Mouse (Mus musculus) B cell, adult 2 months (primary cell): Measurements from ENCODE around the gene Clasp2.

Experiments used
- DNase-seq, 2 experiments: peaks; one replicate each; pipeline ENCODE4 v3.0.0; 2022

Gene Clasp2

GRCm38 (mm10) chr9:113830219-113830618, 88.9 kb downstream of the Clasp2 start:
- no peak for DNase-seq

- no peak for DNase-seq
Observed at GRCm38 (mm10) chr9:113833481-113833880, 92.2 kb downstream of the Clasp2 start.

GRCm38 (mm10) chr9:113837001-113837400, 95.7 kb downstream of the Clasp2 start:
- no peak for DNase-seq

- DNase-seq, result no peak
Observed at GRCm38 (mm10) chr9:113837461-113837860, 96.2 kb downstream of the Clasp2 start.

- no peak for DNase-seq
Observed at GRCm38 (mm10) chr9:113844029-113844428, 102.8 kb downstream of the Clasp2 start.

- DNase-seq, result no peak
Observed at GRCm38 (mm10) chr9:113855441-113855840, 114.2 kb downstream of the Clasp2 start.

- DNase-seq, result no peak
Observed at GRCm38 (mm10) chr9:113857281-113857928, 116.1 kb downstream of the Clasp2 start.

- DNase-seq, result no peak
Observed at GRCm38 (mm10) chr9:113857929-113858440, 116.7 kb downstream of the Clasp2 start.

- no peak for DNase-seq
Observed at GRCm38 (mm10) chr9:113859420-113859819, 118.1 kb downstream of the Clasp2 start.

DNA sequence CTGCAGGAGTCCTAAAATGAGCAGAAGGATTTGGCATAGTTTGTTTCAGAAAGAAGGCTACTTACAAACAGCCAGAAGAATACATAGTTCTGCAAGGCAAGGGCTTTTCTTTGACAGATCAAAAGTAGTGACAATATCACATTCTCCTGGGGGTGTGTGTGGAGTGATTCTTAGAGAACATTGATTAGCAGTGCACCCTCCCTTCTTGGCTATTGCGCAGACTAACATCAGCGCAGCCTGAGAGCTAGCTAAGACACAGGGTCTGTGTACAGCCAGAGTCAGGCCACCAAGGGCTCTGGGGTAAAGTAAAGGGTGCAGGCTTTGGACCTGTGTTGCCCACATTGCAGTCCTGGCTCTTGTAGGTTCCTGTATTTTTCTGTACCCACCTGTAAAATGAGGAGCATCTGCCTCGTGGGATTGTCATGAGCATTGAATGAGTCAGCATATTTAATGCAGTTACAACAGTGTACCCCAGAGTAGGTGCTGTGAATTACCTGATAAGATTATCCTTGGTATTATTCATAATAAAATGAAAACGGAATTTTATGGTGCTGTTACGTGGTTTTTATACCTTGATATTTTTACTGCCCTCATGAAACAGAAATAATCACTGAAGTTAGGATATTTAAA, 122.2 kb downstream of the Clasp2 start:
- DNase-seq, result no peak

- DNase-seq, result no peak
Observed at GRCm38 (mm10) chr9:113867951-113868350, 126.7 kb downstream of the Clasp2 start.

DNA sequence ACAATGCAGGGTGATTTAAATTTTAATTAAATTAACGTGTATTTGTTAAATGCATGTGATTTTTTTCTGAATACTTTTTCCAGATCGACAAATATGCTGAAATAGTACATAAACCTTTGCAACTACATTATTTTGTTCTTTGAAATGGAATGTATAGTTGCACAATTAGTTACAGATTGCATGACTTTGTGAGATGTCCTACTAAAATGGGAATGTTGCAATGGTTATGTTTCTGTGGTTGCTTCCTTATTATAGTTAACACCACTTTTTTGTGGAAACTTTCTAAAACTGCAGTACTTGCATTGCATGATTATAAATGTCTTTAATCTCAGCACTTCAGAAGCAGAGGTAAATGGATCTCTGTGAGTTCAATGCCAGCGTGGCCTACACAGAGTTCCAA, 153.6 kb downstream of the Clasp2 start:
- no peak for DNase-seq

DNA sequence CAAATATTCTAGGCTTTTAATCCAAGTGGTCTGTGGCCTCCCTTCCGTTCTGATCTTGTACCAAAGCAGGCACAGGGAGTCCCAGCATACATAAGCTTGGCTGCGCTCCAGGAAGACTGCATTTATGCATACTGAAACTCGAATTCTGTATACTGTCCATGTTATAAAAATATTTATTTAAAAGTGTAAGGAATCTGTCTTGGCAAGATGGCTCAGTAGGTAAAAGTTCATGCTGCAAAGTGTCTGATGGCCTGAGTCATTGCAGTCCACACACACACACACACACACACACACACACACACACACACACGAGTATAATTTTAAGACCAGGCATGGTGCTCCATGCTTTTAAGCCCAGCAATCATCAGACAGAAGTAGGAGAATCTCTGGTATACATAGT, 161.9 kb downstream of the Clasp2 start:
- no peak for DNase-seq

DNA sequence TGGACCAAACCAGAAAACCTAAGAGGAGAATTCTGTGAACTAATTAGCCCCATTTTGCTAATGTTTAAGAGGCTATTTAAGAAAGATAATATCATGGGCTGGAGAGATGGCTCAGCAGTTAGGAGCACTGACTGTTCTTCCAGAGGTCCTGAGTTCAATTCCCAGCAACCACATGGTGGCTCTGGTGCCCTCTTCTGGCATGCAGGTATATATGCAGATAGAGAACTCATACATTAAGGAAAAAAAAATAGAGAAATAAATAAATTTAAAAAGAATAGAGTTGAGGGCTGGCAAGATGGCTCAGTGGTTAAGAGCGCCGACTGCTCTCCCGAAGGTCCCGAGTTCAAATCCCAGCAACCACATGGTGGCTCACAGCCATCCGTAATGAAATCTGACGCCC, 163.0 kb downstream of the Clasp2 start:
- peak in 1 of 2 experiments; percentile 9 for DNase-seq

DNA sequence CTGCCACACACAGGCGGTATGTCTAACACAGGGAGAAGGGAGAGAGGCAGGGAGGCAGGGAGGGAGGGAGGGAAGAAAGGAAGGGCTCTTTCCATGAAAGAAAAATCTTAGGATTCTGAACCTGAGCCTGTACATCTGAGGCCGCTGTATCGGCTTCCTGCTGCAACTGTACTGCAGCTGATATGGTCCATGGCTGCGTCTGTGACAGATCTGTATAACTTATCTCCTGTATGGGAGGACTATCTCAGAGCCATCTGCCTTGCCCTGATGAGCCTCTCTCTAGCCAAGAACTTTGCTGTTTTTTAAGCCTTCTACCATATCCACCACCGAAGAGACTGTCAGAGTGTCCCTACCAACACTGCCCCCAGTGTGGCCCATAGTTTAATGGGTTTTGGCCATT, 174.5 kb downstream of the Clasp2 start:
- no peak for DNase-seq

- DNase-seq, result no peak
Observed at GRCm38 (mm10) chr9:113922677-113923076, 181.4 kb downstream of the Clasp2 start.

DNA sequence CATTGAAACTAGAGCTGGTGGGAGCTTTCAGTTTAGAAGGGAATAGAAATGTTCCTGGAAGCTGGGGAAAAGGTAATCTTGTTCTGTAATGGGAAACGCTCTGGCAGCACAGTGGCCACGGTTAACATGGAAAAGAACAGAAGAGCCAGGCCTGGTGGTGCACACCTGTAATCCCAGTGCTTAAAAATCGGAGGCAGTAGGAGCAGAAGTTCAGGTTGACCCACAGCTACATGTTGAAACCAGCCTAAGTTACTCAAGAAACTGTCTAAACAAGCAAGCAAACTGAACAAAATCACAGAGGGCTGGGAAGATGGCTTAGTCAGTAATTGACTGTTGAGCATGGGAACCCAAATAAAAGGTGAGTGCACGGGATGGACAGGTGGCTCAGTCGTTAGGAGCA, 183.6 kb downstream of the Clasp2 start:
- DNase-seq, result no peak

- peak; percentile 36 to 53 for DNase-seq
Observed at GRCm38 (mm10) chr9:113928591-113928990, 187.3 kb downstream of the Clasp2 start.

- DNase-seq, result no peak
Observed at GRCm38 (mm10) chr9:113929676-113930075, 188.4 kb downstream of the Clasp2 start.

DNA sequence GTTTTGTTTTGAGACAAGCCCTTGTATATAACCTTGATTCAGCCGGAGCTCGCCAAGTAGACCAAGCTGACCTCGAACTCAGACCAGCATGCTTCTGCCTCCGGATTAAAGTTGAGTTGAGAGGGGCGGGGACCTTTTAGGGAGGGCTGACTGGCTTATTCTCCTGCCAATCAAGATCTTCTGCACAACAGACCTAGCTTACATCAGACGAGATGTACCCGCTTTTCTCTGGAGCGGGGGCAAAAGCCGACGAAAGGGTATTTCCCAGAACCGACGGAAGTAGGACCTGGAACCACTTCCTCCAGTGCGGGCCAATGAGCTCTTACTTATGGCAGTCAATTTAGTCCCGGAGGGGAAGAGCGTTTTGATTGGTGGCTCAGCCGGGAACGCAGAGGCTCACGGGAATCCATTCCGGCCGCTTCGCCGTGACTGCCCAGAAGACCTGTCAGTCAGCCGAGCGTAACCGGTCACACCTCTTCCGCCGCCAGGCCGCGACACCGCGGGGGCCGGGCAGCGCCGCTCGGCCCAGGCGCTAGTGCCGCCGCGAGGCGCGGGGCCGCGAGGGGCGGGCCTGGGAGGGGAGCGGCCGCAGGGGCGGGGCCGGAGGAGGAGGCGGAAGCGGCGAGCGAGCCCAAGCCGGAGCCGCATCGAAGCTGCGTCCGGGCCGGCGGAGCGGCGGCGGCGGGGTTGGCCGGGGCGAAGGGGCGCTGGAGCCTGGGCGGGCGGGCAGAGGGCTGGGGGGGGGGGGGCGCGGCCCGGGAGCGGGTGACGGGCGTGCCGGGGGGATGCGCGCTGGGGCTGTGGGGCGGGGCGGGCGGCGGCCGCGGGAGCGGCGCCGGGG, 189.5 kb downstream of the Clasp2 start, which contains the start of gene Ubp1:
Gene Ubp1 (plus strand): TSS at position 401 of the 841 bp plus-strand sequence.
- DNase-seq, result peak; percentile 88 to 90

- DNase-seq, result peak; percentile 37 to 50
Observed at GRCm38 (mm10) chr9:113931375-113932099, 190.3 kb downstream of the Clasp2 start.

- DNase-seq, result peak; percentile 22 to 30
Observed at GRCm38 (mm10) chr9:113932100-113932470, 190.8 kb downstream of the Clasp2 start.

DNA sequence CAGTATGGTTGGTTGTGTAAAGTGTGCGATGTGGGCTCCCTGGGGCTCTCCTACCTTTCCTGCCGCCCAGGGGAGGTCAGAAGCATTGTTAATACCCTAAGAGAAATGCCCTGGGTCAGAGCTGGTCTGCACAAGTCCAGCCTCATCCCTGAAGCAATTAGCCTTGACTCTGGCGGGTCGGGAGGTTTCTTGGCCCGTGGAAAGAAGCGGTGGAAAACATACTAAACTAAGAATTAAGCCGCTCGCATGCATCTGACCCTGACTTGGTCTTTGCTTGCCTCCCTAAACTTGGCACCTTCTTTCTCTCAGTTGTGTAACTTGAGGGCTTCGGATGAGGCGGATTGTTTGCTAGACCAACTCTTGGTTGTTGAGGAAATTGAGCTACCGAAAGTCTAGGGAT, 191.2 kb downstream of the Clasp2 start:
- no peak for DNase-seq
